Mouse (Mus musculus) heart, postnatal 0 days (tissue): ENCODE results near the gene Pramel5. TPM values are rescaled to one million over a fixed set of nuclear protein-coding genes. Genes with fewer than 3 reads are reported as not detected.
"Not testable (repeated sequence)": the region's sequence is repeated elsewhere in the genome, so short reads cannot be mapped to it uniquely, and the experiment has no call there.

Experiments used
- ATAC-seq: fragments of 200-750 bp; cut with Nextera tagmentation; 2 replicates; pipeline ENCODE4 v1.8.0; 2017; ENCODE audit warnings: low read depth, moderate number of reproducible peaks, moderate library complexity; ENCODE audit not compliant: insufficient read depth
- DNase-seq: peaks from one replicate; pipeline ENCODE4 v3.0.0-alpha.2; 2016; ENCODE audit warnings: low spot score
- H3K27ac ChIP-seq: fragments of 300-500 bp; sonication (generic); 2 replicates; pipeline ENCODE4 v1.5.1; 2014; ENCODE audit warnings: low read depth, mild to moderate bottlenecking
- H3K27me3 ChIP-seq: fragments of 300-500 bp; sonication (generic); 2 replicates; pipeline ENCODE4 v1.6.1; 2014; ENCODE audit warnings: low read length, mixed read lengths; ENCODE audit not compliant: control insufficient read depth, insufficient read depth
- H3K36me3 ChIP-seq: fragments of 300-500 bp; sonication (generic); replicated peaks from 2 replicates; pipeline ENCODE4 v1.6.1; 2014; ENCODE audit warnings: low read length, mixed read lengths; ENCODE audit not compliant: control insufficient read depth, insufficient read depth
- H3K4me1 ChIP-seq: fragments of 300-500 bp; sonication (generic); 2 replicates; pipeline ENCODE4 v1.6.1; 2014; ENCODE audit warnings: antibody characterized with exemption; ENCODE audit not compliant: control insufficient read depth, insufficient read depth
- H3K4me2 ChIP-seq: fragments of 300-500 bp; sonication (generic); 2 replicates; pipeline ENCODE4 v1.6.1; 2014; ENCODE audit warnings: low read depth, mild to moderate bottlenecking, low read length, moderate library complexity
- H3K4me3 ChIP-seq: fragments of 300-500 bp; sonication (generic); 2 replicates; pipeline ENCODE4 v1.5.1; 2014; ENCODE audit warnings: low read depth, low read length
- H3K9ac ChIP-seq: fragments of 300-500 bp; sonication (generic); replicated peaks from 2 replicates; pipeline ENCODE4 v1.6.1; 2014; ENCODE audit warnings: low read depth, low read length, mixed read lengths
- H3K9me3 ChIP-seq: fragments of 300-500 bp; sonication (generic); replicated peaks from 2 replicates; pipeline ENCODE4 v1.6.1; 2016; ENCODE audit warnings: low read length; ENCODE audit not compliant: control insufficient read depth
- WGBS: fragments of 180-500 bp; shearing (Covaris S2); extraction: QIAGEN DNeasy Blood & Tissue Kit; methylation state at CpG from one replicate; pipeline ENCODE4 v1.1.7; 2014; 5-methylcytosine and 5-hydroxymethylcytosine counted together
- polyA plus RNA-seq: library from polyadenylated mRNA; unstranded; fragments of >200 nt; fragmentation: Nextera tagmentation; extraction: Ambion mirVana; gene quantifications from 2 replicates; pipeline ENCODE4 v1.2.1, GENCODE M21; 2015
- total RNA-seq: library from RNA; depleted of rRNA; stranded (reverse); fragments of >200 nt; gene quantifications from 2 replicates; pipeline ENCODE4 v1.2.3, GENCODE M21; 2014; ENCODE audit warnings: low replicate concordance; rRNA removed

The Pramel5 gene
- total RNA-seq, result not detected in 2 replicates
- not detected in 2 replicates for polyA plus RNA-seq

DNA sequence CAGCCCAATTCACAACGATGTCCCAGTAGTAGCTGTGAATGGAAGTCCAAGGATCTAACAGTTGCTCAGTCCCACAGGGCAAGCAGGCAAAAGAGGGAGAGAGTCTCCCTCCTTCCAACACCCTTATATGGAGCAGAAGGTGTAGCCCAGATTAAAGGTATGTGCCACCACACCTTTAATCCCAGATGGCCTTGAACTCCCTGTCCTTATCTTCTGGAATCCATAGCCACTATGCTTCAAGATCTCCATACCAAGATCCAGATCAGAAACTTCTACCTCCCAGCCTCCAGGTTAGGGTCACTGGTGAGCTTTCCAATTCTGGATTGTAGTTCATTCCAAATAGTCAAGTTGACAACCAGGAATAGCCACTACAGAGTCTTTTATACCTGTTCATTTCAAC, at the start of gene Pramel5:
TSS of gene Pramel5 (minus strand) at position 101 of the 400 bp plus-strand sequence.
- not testable (repeated sequence) for H3K27ac ChIP-seq, H3K4me2 ChIP-seq, H3K4me1 ChIP-seq, H3K36me3 ChIP-seq, H3K9me3 ChIP-seq, H3K9ac ChIP-seq, ATAC-seq, DNase-seq, H3K27me3 ChIP-seq, H3K4me3 ChIP-seq
- 75% methylated on average over 1 of the region's 1 CpGs for WGBS

DNA sequence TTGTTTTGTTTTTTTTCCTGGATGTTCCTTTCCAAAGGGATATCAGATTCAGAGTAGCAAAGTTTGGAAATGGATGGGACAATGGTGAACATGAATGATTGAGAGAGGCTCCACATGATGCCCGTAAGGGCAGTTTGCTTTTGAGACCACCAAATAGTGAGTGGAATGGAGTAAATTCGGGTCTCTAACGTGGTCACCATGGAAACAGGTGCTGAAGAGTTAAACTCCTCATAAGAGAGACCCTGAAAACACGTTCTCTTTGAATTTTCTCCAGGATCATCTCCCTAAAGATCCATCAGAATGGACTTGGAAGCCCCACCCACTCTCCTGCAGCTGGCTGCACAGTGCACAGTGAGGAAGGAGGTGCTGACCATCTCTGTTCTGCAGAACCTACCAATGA, 49.7 kb upstream of the Pramel5 start, which contains the start of gene Gm13128:
TSS of gene Gm13128 (plus strand) at position 301 of the 400 bp plus-strand sequence.
- H3K36me3 ChIP-seq, H3K27me3 ChIP-seq, H3K27ac ChIP-seq, H3K9ac ChIP-seq, H3K9me3 ChIP-seq, H3K4me3 ChIP-seq, DNase-seq, ATAC-seq, H3K4me1 ChIP-seq, H3K4me2 ChIP-seq: not testable (repeated sequence)
- WGBS, result 49% methylated on average over 4 of the region's 4 CpGs

GRCm38 (mm10) chr4:144312666-144313460, 32.6 kb upstream of the Pramel5 start:
- not testable (repeated sequence) for H3K4me2 ChIP-seq, H3K4me3 ChIP-seq, H3K27me3 ChIP-seq, H3K4me1 ChIP-seq, H3K9ac ChIP-seq, DNase-seq, ATAC-seq, H3K36me3 ChIP-seq, H3K9me3 ChIP-seq, H3K27ac ChIP-seq
- WGBS, result 69% methylated on average over 2 of the region's 2 CpGs

DNA sequence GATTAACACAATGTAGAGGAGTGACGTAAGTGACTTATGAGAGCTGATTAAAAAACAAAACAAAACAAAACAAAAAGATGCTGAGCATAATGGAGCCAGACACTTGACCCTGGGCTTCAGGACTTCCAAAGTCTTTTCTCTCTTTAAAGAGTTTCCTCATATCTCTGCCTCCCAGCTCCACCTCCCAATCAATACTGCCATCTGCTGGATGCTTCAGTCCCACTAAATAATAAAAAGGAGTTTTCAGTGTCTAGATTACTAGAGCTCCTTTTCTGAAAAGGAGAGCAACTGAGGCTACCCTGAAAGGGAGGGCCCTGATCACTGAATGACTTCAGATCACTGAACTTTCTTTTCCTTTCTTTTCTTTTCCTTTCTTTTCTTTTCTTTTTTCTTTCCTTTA, 19.1 kb upstream of the Pramel5 start:
- 31% methylated on average over 1 of the region's 1 CpGs for WGBS
- ATAC-seq, H3K9me3 ChIP-seq, DNase-seq, H3K4me3 ChIP-seq, H3K27ac ChIP-seq, H3K9ac ChIP-seq, H3K36me3 ChIP-seq, H3K27me3 ChIP-seq, H3K4me1 ChIP-seq, H3K4me2 ChIP-seq: not testable (repeated sequence)

GRCm38 (mm10) chr4:144254768-144255167, 25.5 kb downstream of the Pramel5 start:
- not testable (repeated sequence) for H3K9ac ChIP-seq, H3K27me3 ChIP-seq, H3K27ac ChIP-seq, H3K9me3 ChIP-seq, DNase-seq, ATAC-seq, H3K4me1 ChIP-seq, H3K4me2 ChIP-seq, H3K4me3 ChIP-seq, H3K36me3 ChIP-seq

Other genes starting within 250 kb of the Pramel5 start
- not detected in 2 replicates for gene Pramel4, start 221.4 kb downstream of the Pramel5 start, total RNA-seq
- not detected in 2 replicates for gene Pramel4, start 221.4 kb downstream of the Pramel5 start, polyA plus RNA-seq
- gene Gm13102, start 174.0 kb downstream of the Pramel5 start, total RNA-seq, result not detected in 2 replicates
- gene Gm13102, start 174.0 kb downstream of the Pramel5 start, polyA plus RNA-seq, result not detected in 2 replicates
- not detected in 2 replicates for gene Oog3, start 117.8 kb downstream of the Pramel5 start, total RNA-seq
- not detected in 2 replicates for gene Oog3, start 117.8 kb downstream of the Pramel5 start, polyA plus RNA-seq
- not detected in 2 replicates for gene Oog2, start 89.8 kb downstream of the Pramel5 start, total RNA-seq
- gene Oog2, start 89.8 kb downstream of the Pramel5 start, polyA plus RNA-seq, result not detected in 2 replicates
- not detected in 2 replicates for gene C87977, start 67.2 kb downstream of the Pramel5 start, total RNA-seq
- gene C87977, start 67.2 kb downstream of the Pramel5 start, polyA plus RNA-seq, result not detected in 2 replicates
- gene Gm13128, start 49.8 kb upstream of the Pramel5 start, total RNA-seq, result not detected in 2 replicates
- gene Gm13128, start 49.8 kb upstream of the Pramel5 start, polyA plus RNA-seq, result not detected in 2 replicates
- not detected in 2 replicates for gene Gm13119, start 77.5 kb upstream of the Pramel5 start, total RNA-seq
- gene Gm13119, start 77.5 kb upstream of the Pramel5 start, polyA plus RNA-seq, result not detected in 2 replicates
- gene Pramef20, start 97.4 kb upstream of the Pramel5 start, total RNA-seq, result not detected in 2 replicates
- not detected in 2 replicates for gene Pramef20, start 97.4 kb upstream of the Pramel5 start, polyA plus RNA-seq
- gene Pramef12, start 128.0 kb upstream of the Pramel5 start, total RNA-seq, result not detected in 2 replicates
- 0.05 TPM in 1 of 2 replicates, not detected in the other for gene Pramef12, start 128.0 kb upstream of the Pramel5 start, polyA plus RNA-seq
- gene 1700012P22Rik, start 158.3 kb upstream of the Pramel5 start, total RNA-seq, result not detected in 2 replicates
- gene 1700012P22Rik, start 158.3 kb upstream of the Pramel5 start, polyA plus RNA-seq, result not detected in 2 replicates
- gene Gm9944, start 172.8 kb upstream of the Pramel5 start, total RNA-seq, result not detected in 2 replicates
- not detected in 2 replicates for gene Gm9944, start 172.8 kb upstream of the Pramel5 start, polyA plus RNA-seq
- gene Aadacl3, start 183.3 kb upstream of the Pramel5 start, total RNA-seq, result not detected in 2 replicates
- not detected in 2 replicates for gene Aadacl3, start 183.3 kb upstream of the Pramel5 start, polyA plus RNA-seq
- gene 9430007A20Rik, start 239.3 kb upstream of the Pramel5 start, total RNA-seq, result not detected in 2 replicates
- gene 9430007A20Rik, start 239.3 kb upstream of the Pramel5 start, polyA plus RNA-seq, result not detected in 2 replicates